Mouse (Mus musculus): ENCODE results near the gene Crct1.

The Crct1 gene

DNA sequence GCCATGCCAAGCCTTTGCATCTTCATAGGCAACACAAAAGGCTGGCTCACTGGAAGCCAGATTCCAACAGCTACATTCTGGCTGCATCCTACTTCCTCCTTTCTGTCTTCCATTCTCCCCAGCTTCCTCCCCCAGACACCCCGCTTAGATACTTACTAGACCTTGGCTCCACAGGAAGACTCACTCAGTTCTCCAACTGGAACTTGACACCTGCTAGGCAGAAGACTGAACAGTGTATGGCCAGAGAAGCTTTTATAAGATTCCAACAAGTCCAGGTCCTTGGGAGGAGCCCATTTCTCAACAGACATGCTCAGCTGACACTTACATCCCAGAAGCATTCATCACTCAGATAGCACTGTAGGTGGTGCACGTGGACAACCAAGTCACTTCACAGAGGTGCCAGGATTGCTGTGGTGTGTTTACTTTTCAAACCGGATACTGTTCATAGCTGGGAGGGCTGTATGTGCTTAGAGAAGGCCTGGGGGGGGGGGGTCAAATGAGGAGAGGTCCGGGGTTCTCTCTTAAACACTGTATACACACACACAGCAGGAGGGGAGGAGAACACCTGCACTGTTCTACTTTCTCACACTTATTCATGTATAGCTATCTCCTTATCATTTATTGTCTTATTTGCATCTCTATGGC, at the start of gene Crct1:
TSS of gene Crct1 (minus strand) at position 228 of the 645 bp plus-strand sequence.
- no peak for DNase-seq (ENCODE audit: low spot score)

GRCm38 (mm10) chr3:93052826-93053474, 37.5 kb upstream of the Crct1 start:
- DNase-seq (ENCODE audit: low spot score), result peak; percentile 14

DNA sequence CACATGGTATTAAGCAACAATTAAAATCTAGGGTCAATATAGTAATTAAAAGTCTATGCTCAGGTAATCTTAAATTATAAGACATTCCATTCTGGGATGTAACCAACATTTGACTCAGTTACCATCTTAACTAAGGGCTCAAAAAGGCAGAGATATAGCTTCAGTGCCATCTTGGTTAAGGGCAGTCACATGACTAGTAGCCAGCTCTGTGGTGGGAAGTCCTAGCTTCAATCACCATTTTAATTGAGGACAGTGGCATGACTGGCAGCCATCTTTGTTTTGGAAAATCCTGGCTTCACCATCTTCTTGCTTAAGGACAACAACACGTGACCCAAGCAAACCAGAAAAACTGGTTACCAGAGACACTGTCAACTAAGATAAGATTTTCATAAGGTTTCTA, 34.7 kb upstream of the Crct1 start:
- DNase-seq (ENCODE audit: low spot score), result no peak

GRCm38 (mm10) chr3:93031450-93031849, 16.0 kb upstream of the Crct1 start:
- DNase-seq (ENCODE audit: low spot score), result peak; percentile 54

GRCm38 (mm10) chr3:93025486-93025885, 10.0 kb upstream of the Crct1 start:
- DNase-seq (ENCODE audit: low spot score), result no peak

DNA sequence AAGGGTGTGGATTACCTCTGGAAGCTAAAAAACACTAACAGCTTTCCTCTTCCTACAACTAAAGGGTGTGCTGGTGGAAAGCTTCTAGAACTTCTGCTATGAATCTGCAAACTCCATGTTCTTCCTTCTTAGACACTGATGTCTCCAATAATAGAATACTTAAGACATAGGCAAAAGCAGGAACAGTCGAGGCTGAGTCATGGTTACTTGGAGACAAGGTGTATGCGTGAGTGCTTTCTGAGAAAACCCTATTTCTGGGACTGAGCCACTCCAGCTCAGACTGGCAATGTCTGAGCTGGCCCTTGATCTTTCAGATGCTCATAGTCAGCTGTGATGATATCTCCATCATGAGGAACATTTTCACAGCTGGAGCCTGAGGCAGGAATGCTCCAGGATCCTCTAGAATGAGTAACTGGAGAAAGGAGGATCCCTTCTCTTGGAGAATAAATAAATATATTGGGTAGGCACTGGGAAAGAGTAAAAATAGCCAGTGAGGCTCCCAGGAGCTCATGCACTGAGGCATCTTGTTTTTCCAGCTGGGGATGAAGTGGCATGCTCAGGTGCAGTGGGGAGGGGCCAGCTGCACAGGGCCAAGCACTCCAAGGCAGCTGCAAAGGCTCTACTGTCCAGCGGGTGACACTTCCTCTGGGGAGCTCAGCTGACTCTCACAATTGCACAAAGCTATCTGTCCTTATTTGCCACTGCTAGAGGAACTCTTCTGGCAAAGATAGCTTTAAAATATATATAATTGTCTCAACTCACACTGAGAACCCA, 8.1 kb upstream of the Crct1 start:
- no peak for DNase-seq (ENCODE audit: low spot score)

- no peak for DNase-seq (ENCODE audit: low spot score)
These were observed 5.7 kb upstream of the Crct1 start for GRCm38 (mm10) chr3:93021171-93021570.

DNA sequence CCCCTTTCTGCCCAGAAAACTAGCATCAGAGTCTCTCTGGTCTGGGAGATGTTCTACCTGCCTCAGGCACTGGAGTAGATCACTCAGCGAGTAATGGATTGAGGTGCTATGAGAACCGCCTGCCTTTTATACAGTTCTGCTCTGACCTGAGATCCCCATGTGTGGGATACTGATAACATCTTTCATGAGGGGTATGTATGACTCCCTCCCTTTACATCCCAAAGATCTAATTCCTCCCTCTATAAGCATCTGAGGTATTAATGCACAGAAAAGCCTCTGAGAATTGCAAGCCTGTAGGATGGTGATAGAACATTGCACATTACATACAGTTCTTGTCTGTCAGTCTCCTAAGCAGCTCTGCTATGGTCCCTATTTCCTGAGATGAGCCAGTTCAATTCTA, 3.5 kb upstream of the Crct1 start, which contains the start of gene Lce1m:
TSS of gene Lce1m (minus strand) at position 101 of the 400 bp plus-strand sequence.
- DNase-seq (ENCODE audit: low spot score), result no peak

DNA sequence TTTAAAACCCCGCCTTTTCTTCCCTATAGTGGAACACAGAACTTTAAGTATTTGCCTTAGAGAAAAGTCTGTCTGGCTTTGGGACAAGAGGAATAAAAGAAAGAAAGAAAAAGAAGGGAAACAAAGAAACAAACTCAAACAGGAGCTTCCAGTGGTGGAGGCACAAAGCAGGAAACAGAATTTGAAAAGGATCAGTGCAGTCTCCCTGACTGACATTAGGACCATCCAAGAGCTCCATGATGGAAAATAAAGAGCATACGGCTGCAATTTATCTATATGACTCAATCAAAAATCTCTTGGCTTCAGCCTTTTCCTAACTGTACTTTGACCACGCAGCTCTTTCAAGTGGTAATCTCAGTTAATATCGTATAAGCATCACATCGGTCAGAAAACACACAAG, 616 bp downstream of the Crct1 start:
- DNase-seq (ENCODE audit: low spot score), result no peak

- no peak for DNase-seq (ENCODE audit: low spot score)
These were observed 1.1 kb downstream of the Crct1 start for GRCm38 (mm10) chr3:93014378-93014801.

DNA sequence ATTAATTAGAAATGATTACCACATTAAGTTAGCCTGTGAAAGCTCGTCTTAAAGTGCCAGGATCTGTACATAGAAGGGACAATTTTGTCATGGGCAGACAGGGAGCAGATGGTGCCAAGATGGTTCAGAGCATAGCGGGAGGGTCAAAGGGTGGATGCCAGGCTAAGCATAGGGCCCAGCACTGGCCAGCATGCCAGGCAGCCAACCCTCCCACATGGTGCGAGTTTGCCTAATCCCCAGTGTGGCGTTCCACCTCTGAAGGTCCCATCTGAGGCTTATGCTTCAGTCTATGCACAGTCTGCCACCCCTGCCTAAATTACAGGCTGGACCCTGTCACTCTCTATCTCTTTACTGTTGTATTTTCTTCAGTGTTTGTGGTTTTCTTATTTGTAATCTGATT, 12.6 kb downstream of the Crct1 start:
- DNase-seq (ENCODE audit: low spot score), result no peak

- DNase-seq (ENCODE audit: low spot score), result no peak
These were observed 14.9 kb downstream of the Crct1 start for GRCm38 (mm10) chr3:93000621-93001020.

GRCm38 (mm10) chr3:92998691-92999090, 16.8 kb downstream of the Crct1 start:
- DNase-seq (ENCODE audit: low spot score), result peak; percentile 82

- no peak for DNase-seq (ENCODE audit: low spot score)
These were observed 23.6 kb downstream of the Crct1 start, which contains the start of gene Lce3f for GRCm38 (mm10) chr3:92991926-92992325. Gene Lce3f (plus strand): TSS chr3:92992226.

DNA sequence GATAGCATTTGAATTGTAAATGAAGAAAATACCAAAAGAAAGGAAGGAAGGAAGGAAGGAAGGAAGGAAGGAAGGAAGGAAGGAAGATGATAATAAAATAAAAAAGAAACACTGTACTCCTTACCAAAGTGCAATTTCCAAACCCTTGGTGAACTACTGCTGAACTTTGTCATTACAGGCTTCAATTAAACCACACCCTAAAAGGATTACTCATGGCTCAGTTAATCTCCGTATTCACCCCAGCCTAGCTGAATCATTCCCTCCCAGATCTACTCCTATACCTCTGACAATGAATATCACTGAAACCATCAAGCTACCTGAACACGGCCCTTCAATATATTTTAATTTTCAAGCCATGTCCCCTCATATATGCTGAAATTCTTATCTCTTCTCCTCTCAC, 37.0 kb downstream of the Crct1 start:
- no peak for DNase-seq (ENCODE audit: low spot score)

DNA sequence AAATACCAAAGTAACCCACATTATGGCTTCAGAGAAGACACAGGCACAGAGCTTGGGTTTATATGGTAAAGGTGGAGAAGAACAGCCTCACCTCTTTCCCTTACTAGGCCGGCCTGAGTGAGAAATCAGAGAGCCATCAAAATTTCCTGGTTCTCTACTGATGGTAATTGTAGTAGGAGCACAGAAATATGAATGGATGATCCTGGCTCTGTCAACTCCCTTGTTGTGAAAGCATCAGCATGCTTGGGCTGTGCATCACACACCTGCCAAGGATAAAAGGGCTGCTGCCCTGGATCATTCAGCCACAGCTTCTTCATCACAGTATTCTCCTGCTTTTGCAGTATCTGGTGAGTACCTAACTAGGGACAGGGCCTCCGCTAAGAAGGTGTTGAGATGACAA, 48.7 kb downstream of the Crct1 start, which contains the start of gene Lce3e:
TSS of gene Lce3e (plus strand) at position 301 of the 400 bp plus-strand sequence.
- DNase-seq (ENCODE audit: low spot score), result no peak

Measured in adipocyte (in vitro differentiated cells).